Mouse (Mus musculus): ENCODE measurements around the gene Zfr2.

Gene Zfr2

DNA sequence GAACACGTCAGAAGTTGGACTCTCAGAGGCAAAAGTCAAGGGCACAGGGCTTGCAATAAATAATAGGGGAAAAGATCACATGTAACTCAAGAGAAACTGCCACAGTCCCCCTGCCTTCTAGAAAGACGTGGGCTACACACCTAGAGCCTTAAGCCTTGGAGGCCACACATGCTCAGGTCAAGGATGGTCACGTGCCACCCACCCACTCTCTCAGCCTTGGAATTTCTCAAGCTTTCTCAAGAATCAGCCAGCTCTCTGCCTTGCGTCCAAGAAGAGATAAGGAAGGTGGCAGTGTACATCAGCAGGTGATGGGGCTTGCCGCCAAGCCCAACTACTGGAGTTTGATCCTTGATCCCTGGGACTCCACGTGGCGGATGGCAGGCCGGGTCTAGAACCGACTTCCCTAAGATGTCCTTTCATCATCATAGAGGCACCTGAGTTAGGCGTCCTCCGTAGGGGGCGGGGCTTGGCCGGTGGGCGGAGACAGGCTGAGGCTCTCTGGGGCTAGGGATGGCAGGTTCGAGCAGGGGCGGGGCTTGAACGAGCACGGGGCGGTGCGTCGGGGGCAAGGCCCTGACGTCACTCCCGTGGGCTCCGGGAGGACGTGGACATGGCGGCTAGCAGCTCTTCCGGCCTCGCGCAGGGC, at the start of gene Zfr2:
Zfr2 (plus strand) TSS at position 576 of the 646 bp plus-strand sequence.
- DNase-seq (ENCODE audit: low spot score), result peak; percentile 93

DNA sequence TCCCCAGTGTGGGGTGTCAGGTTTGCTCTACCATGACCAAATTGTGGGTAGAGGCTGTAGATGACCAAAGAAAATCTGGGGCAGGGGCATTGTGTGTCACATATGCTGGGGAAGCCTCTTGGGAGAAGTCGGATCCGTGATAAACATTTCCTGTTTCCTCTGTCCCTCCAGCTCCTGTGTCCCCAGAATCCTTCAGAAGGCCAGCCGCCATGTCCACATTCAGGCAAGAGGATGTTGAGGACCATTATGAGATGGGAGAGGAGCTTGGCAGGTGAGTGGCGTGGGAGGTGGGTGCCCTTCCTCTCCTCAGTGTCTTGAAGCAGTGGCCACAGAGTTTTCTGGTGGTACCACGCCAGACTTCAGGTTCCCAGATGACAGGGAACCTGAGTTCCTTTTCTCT, 49.1 kb upstream of the Zfr2 start, which contains the start of gene 4930442H23Rik:
4930442H23Rik (minus strand) TSS at position 45 of the 400 bp plus-strand sequence.
- no peak for DNase-seq (ENCODE audit: low spot score)

DNA sequence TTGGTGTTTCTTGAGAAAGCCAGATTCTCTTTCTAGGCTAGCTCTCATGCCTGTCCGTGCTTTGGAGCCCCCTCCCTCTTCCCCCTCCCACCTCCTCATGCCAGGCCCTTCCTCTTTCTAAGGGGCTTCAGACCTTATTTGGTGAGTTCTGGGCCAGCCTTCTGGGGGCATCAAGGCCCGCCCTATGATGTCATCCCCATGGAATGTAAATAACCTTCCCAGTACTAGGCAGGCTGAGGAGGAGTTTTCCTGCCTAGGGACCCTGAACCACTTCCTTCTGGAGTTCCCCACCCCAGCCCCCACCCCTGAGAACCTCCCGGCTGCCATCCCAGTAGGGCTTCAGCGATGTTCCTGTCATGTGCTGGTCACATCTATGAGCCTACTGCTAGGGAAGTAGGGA, 48.2 kb upstream of the Zfr2 start:
- DNase-seq (ENCODE audit: low spot score), result no peak

- no peak for DNase-seq (ENCODE audit: low spot score)
Measured at GRCm38 (mm10) chr10:81187161-81187560, 45.8 kb upstream of the Zfr2 start.

- DNase-seq (ENCODE audit: low spot score), result no peak
Measured at GRCm38 (mm10) chr10:81189821-81190220, 43.1 kb upstream of the Zfr2 start.

- no peak for DNase-seq (ENCODE audit: low spot score)
Measured at GRCm38 (mm10) chr10:81190236-81190911, 42.6 kb upstream of the Zfr2 start.

- no peak for DNase-seq (ENCODE audit: low spot score)
Measured at GRCm38 (mm10) chr10:81190912-81191321, 42.0 kb upstream of the Zfr2 start.

DNA sequence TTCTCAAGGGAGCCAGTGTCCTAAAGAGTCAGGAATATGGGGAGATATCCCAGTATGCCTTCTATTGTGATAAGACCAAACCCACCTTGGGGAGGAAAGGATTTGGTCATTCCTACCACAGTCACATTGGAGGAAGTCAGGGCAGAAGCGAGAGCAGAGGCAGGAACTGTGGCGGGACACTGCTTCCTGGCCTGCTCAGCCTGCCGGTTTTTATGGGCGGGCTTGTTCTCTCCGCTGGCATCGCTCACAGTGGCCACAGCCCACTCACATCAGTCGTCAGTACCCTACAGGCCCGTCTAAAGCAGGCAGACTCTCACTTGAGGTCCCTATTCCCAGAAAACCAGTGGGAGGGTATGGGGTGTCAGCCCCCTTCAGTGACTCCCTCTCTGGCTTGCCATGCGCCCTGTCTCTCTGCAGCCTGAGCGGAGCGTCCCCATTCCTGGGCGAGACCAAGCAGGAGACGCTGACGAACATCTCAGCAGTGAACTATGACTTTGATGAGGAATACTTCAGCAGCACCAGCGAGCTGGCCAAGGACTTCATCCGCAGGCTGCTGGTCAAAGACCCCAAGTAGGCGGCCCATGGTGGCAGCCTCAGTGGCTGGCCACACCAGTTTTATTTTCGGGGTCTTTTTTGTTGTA, 41.5 kb upstream of the Zfr2 start:
- no peak for DNase-seq (ENCODE audit: low spot score)

DNA sequence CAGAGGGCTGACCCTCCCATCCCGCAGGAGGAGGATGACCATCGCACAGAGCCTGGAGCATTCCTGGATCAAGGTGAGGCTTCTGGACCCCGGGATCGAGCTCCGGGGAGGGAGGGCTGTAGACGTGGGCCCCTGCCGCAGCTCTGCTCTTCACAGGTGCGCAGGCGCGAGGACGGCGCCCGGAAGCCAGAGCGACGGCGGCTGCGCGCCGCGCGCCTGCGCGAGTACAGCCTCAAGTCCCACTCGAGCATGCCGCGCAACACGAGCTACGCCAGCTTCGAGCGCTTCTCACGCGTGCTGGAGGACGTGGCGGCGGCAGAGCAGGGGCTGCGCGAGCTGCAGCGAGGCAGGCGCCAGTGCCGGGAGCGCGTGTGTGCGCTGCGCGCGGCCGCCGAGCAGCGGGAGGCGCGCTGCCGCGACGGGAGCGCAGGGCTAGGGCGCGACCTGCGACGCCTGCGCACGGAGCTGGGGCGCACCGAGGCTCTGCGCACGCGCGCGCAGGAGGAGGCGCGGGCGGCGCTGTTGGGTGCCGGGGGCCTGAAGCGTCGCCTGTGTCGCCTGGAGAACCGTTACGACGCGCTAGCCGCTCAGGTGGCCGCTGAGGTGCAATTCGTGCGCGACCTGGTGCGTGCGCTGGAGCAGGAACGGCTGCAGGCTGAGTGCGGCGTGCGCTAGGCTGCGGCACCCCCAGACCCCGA, 40.5 kb upstream of the Zfr2 start:
- DNase-seq (ENCODE audit: low spot score), result peak; percentile 89

DNA sequence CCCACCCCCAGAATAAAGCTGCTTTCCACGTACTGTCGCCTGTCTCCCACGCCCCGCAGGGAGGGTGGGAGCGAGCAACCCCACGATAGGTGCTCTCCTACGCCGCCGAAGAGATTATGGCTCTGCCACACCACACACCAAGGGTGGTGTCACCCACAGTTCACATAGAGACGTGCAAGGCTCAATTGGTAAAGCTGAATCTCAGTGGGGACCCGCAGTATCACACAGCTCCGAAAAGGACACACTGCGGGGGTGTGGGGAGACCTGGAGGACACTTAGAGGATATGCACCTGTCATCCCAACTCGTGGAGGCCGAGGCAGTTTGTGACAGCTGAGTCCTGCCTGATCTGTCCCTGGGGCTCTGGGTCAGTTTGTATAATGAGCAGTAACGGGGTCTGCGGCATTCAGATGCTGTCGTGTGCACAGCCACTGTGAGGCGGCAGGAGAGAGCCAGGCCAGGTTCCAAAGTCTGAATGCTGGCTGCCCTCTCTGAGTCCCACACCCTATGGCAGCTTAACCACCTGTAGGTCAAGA, 39.9 kb upstream of the Zfr2 start:
- DNase-seq (ENCODE audit: low spot score), result no peak

- DNase-seq (ENCODE audit: low spot score), result no peak
Measured at GRCm38 (mm10) chr10:81193991-81194774, 38.8 kb upstream of the Zfr2 start.

DNA sequence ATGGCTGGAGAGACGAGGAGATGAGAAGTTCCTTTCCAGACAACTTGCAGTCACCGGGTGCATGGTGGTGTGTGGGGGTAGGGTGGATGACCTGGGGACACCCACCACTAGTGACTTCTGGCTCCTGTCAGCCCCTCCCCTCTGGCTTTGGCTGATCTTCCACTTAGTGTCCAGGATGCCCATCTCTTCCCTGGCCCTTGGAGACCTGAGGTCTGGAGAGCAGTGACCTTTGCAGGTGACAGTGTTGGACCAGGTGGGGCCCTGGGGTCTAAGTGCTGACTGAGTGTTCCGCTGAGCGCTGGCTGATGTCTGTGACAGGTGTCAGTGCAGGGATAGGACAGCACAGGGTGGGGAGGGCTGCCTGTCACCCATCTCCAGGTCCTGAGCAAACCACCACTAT, 37.7 kb upstream of the Zfr2 start:
- no peak for DNase-seq (ENCODE audit: low spot score)

DNA sequence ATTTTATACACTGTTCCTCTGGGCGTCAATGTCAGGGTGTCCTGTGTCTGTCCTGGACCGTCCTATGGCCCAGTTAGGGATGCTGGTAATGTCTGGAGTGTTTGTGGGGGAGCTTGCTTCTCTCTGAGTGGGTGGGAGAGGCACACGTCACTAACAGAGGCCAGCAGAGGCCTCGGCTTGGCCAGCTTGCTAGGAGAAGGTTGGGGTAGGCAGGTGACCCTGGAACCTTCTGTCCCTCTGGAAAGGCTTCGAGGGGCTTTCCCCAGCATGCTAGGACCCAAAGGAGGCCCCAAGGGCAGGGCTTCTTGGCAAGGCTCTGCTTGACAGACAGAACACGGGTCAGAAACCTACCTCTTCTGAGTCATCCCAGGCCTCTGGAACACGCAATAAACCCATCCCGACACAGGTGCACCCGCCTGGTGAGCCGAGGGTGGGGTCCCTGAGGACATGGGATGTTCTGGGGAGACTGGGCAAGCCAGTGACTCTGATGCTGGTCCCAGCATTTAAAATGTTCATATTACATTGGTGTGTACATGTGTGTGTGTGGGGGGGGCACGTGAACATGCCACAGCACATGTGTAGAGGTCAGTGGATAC, 36.4 kb upstream of the Zfr2 start:
- DNase-seq (ENCODE audit: low spot score), result no peak

GRCm38 (mm10) chr10:81197305-81197704, 35.6 kb upstream of the Zfr2 start:
- DNase-seq (ENCODE audit: low spot score), result no peak

DNA sequence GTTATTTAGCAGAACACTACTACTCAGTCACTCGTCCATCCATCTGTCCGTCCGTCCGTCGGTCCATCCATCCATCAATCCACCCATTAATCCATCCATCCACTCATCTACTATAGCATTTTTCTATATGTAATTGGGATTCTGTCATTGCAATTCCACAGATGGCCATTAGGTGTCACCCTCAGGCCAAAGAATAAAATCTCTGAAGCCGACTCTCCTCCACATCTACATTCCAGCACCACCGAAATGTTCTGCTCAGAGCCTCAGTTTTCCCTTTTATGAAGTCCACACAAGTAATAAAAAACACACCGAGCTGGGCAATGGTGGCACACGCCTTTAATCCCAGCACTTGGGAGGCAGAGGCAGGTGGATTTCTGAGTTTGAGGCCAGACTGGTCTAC, 34.7 kb upstream of the Zfr2 start:
- DNase-seq (ENCODE audit: low spot score), result peak; percentile 79

GRCm38 (mm10) chr10:81198990-81199389, 34.0 kb upstream of the Zfr2 start:
- DNase-seq (ENCODE audit: low spot score), result no peak

GRCm38 (mm10) chr10:81200141-81200540, 32.8 kb upstream of the Zfr2 start:
- DNase-seq (ENCODE audit: low spot score), result no peak

DNA sequence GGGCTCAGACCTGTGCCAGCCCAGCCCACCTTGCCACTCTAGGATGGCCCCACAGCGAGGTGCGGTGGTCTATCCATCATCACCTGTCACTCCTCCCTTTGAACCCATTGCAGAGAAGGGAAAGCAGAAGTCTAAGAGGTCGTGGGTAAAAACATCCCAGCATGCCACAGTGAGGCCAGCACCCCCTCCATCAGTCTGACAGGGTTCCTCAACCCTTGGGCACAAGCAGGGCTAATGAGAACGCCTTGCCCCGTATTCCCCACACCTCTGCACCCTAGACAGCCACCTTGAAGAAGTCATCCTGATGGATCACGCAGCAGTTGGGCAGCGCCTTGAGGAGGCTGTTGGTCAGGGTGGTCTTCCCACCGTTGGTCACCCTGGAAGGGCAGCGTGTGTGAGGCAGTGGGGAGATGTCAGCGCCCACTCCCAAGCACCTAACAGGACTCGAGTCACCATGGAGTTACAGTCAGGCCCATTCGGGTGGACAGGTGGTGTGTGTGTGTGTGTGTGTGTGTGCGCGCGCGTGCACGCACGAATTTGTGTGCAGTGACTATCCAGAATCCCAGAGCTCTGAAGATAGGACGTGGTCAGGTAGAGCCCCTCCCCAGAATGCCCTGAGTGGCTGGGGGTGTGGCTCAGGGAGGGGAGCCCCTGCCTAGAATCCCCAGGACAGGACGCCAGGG, 32.2 kb upstream of the Zfr2 start:
- no peak for DNase-seq (ENCODE audit: low spot score)

DNA sequence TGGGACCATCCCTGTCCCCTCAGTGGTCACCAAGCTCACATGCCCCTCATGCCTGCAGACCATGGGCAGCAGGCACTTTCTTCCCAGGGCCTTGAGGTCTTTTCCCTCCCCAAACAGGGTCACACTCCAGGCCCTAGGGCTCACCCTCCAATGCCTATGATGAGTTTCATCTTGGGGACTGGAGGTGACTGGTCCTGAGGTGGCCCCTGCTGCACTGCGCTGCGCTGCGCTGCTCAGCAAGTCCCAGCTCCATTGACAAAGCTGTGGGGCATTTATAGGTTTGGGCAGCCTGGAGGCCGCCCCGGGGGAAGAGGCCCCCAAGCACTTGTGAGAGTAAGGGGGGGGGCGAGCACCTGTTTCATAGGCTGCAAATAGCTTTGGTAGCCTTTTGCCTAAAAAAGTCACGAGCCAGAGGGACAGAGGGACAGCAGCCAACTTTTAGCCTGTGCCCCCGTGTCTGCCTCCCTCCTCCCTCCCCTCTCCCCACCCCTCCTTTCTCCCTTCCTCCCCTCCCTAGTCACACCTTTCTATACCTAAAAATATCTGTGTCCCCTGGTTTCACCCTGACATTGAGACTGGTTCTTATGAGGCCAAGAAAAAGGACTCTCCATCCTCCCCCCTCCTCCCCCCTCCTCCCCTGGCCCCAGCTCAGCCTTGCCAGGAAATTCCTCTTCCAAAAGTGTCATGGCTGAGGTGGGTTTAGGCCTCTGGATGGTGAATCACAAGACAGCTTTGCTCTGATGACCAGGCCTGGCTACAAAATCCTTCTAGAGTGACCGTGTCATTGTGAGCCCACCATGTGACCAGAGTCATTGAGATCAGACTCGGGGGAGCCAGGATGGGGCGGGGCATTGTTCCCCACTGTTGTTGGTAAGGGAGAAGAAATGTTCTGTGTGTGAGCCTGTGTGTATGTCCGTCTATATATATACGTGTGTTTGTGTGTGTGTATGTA, 30.9 kb upstream of the Zfr2 start, which contains the start of gene Nmrk2:
Nmrk2 (minus strand) TSS at position 245 of the 952 bp plus-strand sequence.
- DNase-seq (ENCODE audit: low spot score), result no peak

Measured in layer of hippocampus, adult 11-12 months (tissue).